Mouse (Mus musculus) left cerebral cortex, postnatal 36 days (tissue): ENCODE measurements around the gene Ergic1. TPM values are rescaled to one million over a fixed set of nuclear protein-coding genes. Genes with fewer than 3 reads are reported as not detected.

ENCODE experiments used
- microRNA-seq: library from miRNA; unstranded; fragments of <30 nt; microRNA quantifications from one replicate; pipeline ENCODE4 v1.2.0, GENCODE M21; 2022
- total RNA-seq, 2 experiments: library from RNA; stranded (reverse); gene quantifications; 2 replicates each; pipeline ENCODE4 v1.2.3; 2021

Gene Ergic1
- total RNA-seq, 2 experiments from 2014 or later: 154 TPM

Small RNA genes within 50 kb of the gene (microRNA-seq; reads per million reads assigned to microRNA genes)
- not detected for gene Gm22420

Other genes starting within 250 kb of the Ergic1 start
- gene Neurl1b, start 146.7 kb upstream of the Ergic1 start, total RNA-seq: 10 to 100 TPM; 73.3 to 77.5 TPM
- gene Dusp1, start 639 bp downstream of the Ergic1 start, total RNA-seq: 10 to 100 TPM; 25.0 to 66.5 TPM
- 10 to 100 TPM; 41.3 to 44.1 TPM for gene Atp6v0e, start 101.7 kb downstream of the Ergic1 start, total RNA-seq
- 100 to 1,000 TPM; 117 to 118 TPM for gene Crebrf, start 154.2 kb downstream of the Ergic1 start, total RNA-seq
- gene Bnip1, start 219.6 kb downstream of the Ergic1 start, total RNA-seq: 10 to 100 TPM; 33.9 to 34.8 TPM